Mouse (Mus musculus) frontal cortex, postnatal 10 days (tissue): Measurements from ENCODE around the gene Mical1.

Source experiments
- DNase-seq, 2 experiments: peaks; one replicate each; pipeline ENCODE4 v3.0.0; 2022; ENCODE audit warnings: low spot score in 2 of 2, mixed read lengths in 1 of 2

Gene Mical1

GRCm38 (mm10) chr10:41477278-41478181, 1.4 kb downstream of the Mical1 start:
- DNase-seq, result peak; percentile 66 to 70

DNA sequence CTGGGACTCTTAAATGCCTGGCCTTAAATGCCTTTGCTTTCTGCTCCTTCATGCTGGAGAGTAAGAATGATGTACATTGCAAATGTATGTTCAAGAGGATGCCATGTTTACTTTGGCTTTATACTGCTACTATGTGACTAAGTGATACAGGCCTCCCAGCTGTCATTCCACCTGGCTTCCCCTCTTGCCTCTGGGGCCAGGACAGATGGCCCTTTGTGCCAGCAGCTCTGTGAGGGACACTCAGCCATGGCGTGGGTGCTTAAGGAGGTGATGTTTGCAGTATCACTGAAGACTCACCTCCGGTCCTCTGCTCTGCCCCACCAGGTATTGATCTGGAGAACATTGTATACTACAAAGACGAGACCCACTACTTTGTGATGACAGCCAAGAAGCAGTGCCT, 3.8 kb downstream of the Mical1 start:
- no peak for DNase-seq

DNA sequence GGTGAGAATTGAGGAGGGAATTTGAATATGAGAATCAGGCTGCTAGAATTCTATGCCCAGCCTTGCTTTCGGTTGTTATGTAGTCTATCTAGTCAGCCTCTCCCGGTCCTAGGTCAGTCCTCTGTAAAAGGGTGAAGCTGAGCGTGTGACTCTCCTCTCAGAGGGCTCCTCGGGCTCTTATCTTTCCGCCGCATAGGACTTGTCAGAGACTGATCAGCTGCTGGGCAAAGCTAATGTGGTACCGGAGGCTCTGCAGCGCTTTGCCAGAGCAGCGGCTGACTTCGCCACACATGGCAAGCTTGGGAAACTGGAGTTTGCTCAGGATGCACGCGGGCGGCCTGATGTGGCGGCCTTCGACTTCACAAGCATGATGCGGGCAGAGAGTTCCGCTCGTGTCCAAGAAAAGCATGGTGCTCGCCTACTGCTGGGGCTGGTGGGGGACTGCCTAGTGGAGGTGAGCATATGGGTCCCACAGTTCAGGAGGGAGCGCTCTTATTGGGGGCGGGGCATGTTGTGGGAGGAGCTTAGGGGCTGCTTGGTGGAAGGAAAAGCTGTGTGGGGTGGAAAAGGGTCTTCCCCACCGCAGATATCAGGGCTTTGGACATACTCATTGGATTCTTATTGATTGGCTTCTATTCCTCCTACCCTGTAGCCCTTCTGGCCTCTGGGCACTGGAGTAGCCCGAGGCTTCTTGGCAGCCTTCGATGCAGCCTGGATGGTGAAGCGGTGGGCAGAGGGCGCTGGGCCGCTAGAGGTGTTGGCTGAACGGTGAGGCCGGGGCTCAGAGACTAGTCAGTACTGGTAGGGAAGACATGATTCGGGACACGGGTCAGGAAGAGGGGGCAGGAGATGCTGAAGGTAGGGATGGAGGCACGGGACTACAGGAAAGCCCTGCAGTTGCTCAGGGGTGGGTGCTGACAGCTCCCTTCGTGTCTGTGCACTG, 5.1 kb downstream of the Mical1 start:
- no peak for DNase-seq

DNA sequence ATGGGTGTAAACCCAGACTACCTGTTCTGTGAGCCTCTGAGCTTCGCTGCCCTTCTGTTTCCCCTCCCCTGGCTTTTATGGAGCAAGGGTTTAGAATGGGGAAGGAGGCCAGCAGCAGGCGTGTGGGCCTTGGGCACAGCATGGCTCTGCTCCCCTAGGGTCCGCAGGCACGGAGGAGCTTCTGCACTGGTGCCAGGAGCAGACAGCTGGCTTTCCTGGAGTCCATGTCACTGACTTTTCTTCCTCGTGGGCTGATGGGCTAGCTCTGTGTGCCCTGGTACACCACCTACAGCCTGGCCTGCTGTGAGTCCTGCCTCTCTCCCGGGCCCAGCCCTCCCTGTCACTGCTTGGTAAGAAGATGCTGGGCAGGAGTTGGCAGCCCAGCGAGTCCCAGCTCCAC, 6.3 kb downstream of the Mical1 start:
- no peak for DNase-seq

DNA sequence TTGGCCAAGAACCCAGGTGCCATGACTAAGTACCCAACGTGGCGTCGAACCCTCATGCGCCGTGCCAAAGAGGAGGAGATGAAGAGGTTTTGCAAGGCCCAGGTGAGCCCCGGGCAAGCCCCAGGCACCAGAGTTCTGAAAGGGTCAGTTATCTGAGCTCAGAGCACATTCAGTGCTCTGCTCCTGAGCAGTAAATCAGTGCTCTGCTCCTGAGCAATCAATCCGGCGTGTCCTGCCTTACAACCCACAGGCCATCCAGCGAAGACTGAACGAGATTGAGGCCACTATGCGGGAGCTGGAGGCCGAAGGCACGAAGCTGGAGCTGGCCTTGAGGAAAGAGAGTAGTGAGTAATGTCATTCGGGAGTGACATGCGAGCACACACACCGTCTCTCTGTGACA, 9.7 kb downstream of the Mical1 start:
- no peak for DNase-seq

DNA sequence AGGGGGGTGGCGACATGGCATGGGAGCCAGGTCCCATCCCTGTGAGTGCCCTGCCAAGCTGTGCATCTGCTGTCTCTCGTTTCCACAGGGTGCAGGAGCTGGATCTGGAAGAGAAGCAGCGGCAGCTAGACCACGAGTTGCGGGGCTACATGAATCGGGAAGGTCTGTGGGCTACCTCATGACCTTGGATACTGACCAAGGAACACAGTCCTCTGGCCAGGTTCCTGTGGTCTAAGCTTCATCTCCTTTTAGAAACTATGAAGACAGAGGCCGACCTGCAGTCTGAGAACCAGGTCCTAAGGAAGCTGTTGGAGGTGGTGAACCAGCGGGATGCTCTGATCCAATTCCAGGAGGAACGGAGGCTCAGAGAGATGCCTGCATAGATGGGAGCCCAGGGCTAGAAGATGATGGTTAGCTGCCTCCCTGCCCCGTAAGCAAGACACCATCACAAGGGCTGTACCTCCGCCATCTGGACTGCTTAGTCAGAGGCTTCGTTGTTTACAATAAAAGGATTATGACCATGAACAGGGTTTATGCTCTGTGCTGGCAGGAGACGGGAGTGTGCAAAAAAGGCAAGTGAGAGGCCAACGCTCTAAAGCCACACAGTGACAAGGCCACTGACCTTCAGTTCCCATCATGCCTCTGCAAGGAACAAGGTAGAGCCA, 10.5 kb downstream of the Mical1 start:
- DNase-seq, result no peak

GRCm38 (mm10) chr10:41488877-41489276, 12.8 kb downstream of the Mical1 start:
- DNase-seq, result no peak

- no peak for DNase-seq
Measured at GRCm38 (mm10) chr10:41489294-41489693, 13.2 kb downstream of the Mical1 start.

GRCm38 (mm10) chr10:41489708-41490517, 13.8 kb downstream of the Mical1 start, which contains the start of the genes Smpd2 and Ppil6:
Gene Smpd2, minus strand, starts transcription at chr10:41490369.
Gene Ppil6, plus strand, starts transcription at chr10:41490439.
- peak; percentile 91 to 95 for DNase-seq

DNA sequence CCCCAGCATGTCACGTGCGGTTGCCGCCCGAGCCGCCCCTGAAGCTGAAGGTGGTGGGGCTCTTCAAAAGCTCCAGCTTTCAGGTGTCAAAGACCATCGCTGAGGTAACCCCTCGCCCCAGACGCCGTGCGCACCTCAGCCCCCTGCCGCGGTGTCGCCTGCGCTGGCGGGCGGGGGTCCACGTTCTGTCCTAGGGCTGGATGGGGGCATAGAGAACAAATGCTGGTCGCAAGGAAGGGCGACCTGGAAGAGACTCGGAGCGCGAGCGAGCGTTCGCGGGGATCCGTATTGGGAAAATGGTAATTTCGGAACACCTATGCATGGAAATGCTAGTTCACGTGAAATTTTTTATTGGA, 14.4 kb downstream of the Mical1 start:
- no peak for DNase-seq

DNA sequence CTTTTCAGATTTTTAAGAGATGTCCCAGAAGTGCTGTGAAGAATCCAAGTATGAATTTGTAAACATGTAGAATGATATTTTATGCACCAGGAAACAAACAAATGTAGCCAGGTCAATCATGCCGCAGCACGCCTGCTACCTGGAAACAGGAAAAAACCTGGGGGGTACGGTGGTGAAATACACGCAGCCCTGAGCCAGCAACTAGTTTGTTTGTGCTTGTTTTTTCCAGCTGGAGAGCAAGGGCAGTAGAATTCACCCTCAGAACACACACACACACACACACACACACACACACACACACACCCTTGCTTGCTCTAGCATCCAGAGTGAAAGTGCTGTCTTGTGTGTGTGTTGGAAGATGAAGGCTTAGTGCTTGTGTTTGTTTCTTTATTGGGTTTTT, 15.0 kb downstream of the Mical1 start:
- DNase-seq, result no peak

GRCm38 (mm10) chr10:41500941-41501340, 24.8 kb downstream of the Mical1 start:
- DNase-seq, result no peak

GRCm38 (mm10) chr10:41504996-41505395, 28.9 kb downstream of the Mical1 start:
- no peak for DNase-seq

- DNase-seq, result peak; percentile 42 to 58
Measured at GRCm38 (mm10) chr10:41505446-41505845, 29.3 kb downstream of the Mical1 start.

- DNase-seq, result no peak
Measured at GRCm38 (mm10) chr10:41509160-41509559, 33.0 kb downstream of the Mical1 start.

DNA sequence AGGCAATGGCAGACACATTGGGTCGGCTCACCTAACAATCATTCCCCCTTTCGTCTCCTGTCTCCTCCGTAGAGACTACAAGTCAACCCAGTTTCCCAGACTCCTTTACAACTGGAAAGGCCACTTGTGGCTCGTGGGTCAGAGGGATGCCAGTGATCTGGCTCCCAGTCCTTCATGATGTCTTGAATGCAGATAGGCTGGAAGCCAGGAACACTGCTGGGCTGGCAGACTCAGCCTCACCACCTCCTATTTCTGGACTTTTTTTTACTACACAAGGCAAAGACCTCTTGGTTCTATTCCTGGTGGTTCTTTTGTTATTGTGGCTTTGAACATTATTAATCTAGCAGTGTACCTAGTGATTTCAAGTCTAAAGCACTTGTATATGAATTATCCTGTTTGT, 38.2 kb downstream of the Mical1 start:
- DNase-seq, result no peak

DNA sequence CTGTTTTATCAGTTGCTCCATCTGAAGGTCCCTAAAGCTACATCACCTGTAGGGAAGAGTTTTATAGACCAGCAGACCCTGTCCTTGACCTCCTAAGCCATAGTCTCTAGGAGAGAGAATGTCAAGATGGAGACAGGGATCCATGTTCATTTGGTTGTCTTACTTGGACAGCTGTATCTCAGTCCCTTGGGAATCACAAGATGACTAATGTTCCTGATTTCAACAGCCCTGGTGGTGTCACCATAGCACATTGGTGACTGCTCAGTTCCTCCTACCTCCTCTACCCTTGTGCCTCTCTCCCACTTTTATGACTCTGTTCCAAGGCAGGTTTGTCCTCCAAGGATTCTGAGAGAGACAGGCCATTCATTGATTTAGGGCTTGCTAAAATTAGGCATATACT, 38.8 kb downstream of the Mical1 start:
- DNase-seq, result no peak

DNA sequence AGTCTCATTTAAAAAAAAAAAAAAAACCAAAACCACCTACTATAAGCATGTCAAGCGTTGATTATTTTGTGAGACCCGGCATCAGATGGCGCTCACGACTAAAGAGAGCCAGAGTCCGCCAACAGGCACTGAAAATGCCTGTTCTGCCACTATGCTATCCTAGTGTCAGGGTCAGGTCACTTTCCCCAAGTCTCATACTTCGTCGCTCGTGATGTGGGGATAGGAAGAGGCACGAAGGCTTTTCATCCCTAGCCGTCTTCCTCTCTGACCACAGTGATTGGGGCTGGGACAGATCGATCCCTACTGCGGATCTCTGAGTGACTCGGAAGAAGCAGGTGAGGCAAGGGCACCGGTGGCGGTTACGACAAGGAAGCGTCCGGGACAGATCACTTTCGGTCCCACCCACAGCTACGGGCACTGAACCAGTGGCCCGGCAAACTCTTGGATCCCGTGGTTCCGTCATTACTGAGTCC, 42.4 kb downstream of the Mical1 start:
- peak in 1 of 2 experiments; percentile 60 for DNase-seq

GRCm38 (mm10) chr10:41518981-41519618, 43.0 kb downstream of the Mical1 start, which contains the start of gene Cd164:
Gene Cd164, plus strand, starts transcription at chr10:41519414.
- peak; percentile 82 to 90 for DNase-seq
